ENCODE assay signal across 8 mouse cellular contexts in genomic region chr4:149772394-149772793, GRCm38 (mm10). TPM values are rescaled to one million over a fixed set of nuclear protein-coding genes. Genes with fewer than 3 reads are reported as not detected.
DNase-seq lines count a peak whose midpoint lies in the region; ATAC-seq and TF ChIP-seq lines count a peak whose summit lies in the region.

No protein-coding gene starts in this region.

- no peak for ATAC-seq in heart, embryonic 12.5 days (ENCODE audit: insufficient number of reproducible peaks, low FRiP score)
- ATAC-seq in forebrain, embryonic 11.5 days (replicated peaks; ENCODE audit: low FRiP score) = no peak
- no peak for ATAC-seq in liver, embryonic 13.5 days (ENCODE audit: low read depth)
- ATAC-seq in activated CD4-positive, CD25-positive, alpha-beta regulatory T cell, adult 4 months = no peak

- peaks cover 50% of the 10 kb centered on the region for H3K79me2 ChIP-seq in MEL (ENCODE audit: control insufficient read depth, insufficient read depth, low read length, poor library complexity)

- TF ChIP-seq EP300 in MEL (IDR thresholded peaks at IDR 0.05; ENCODE audit: low read depth in 1 of 2, low read length in 2 of 2) = 0 out of 4 replicates have a peak, but pooled peaks of 1 of the 2 experiments have one; percentile 6

- H3K4me1 ChIP-seq in heart, embryonic 12.5 days (replicated peaks) = peaks cover 11% of the 10 kb centered on the region; the same call in 1 of the 2 replicates
- H3K4me1 ChIP-seq in MEL (ENCODE audit: control insufficient read depth in 1 of 2, insufficient read depth in 2 of 2, low read length in 2 of 2) = peaks cover 12 to 23% of the 10 kb centered on the region in 2 experiments
- H3K4me1 ChIP-seq in forebrain, embryonic 11.5 days (replicated peaks; ENCODE audit: control insufficient read depth, insufficient read depth, low read length) = peaks cover 4% of the 10 kb centered on the region; the same call in 1 of the 2 replicates
- peaks cover 28% of the 10 kb centered on the region for H3K4me1 ChIP-seq in liver, embryonic 13.5 days (replicated peaks)

- no peak overlapping the region for H3K4me3 ChIP-seq in heart, embryonic 12.5 days
- peak overlapping the region; percentile 47 to 94 for H3K4me3 ChIP-seq in MEL (ENCODE audit: control insufficient read depth in 1 of 2, insufficient read depth in 1 of 2, low read depth in 2 of 2, low read length in 2 of 2)
- H3K4me3 ChIP-seq in forebrain, embryonic 11.5 days (ENCODE audit: low read depth, low read length) = no peak overlapping the region
- peak overlapping the region; percentile 69; the same call in 1 of the 2 replicates for H3K4me3 ChIP-seq in liver, embryonic 13.5 days (replicated peaks)

- H3K36me3 ChIP-seq in heart, embryonic 12.5 days = no peaks in the 10 kb centered on the region
- peaks cover 3 to 29% of the 10 kb centered on the region in 2 experiments; a peak in 3 of 4 replicates for H3K36me3 ChIP-seq in MEL (ENCODE audit: control insufficient read depth in 1 of 2, insufficient read depth in 2 of 2, low read length in 2 of 2)
- no peaks in the 10 kb centered on the region for H3K36me3 ChIP-seq in forebrain, embryonic 11.5 days (ENCODE audit: control insufficient read depth, insufficient read depth, low read length)
- no peaks in the 10 kb centered on the region for H3K36me3 ChIP-seq in liver, embryonic 13.5 days

- TF ChIP-seq RAD21 in MEL (IDR thresholded peaks at IDR 0.05; ENCODE audit: low read depth, low read length) = no peak; the same call in 1 of the 2 replicates

- H3K4me2 ChIP-seq in heart, embryonic 12.5 days = no peak overlapping the region
- no peak overlapping the region; the same call in 1 of the 2 replicates for H3K4me2 ChIP-seq in forebrain, embryonic 11.5 days (ENCODE audit: low read depth, low read length, severe bottlenecking)
- peak overlapping the region; percentile 97 for H3K4me2 ChIP-seq in liver, embryonic 13.5 days

- H3K9me3 ChIP-seq in heart, embryonic 12.5 days (replicated peaks) = no peaks in the 10 kb centered on the region
- H3K9me3 ChIP-seq in MEL (replicated peaks; ENCODE audit: insufficient read depth, low read length) = no peaks in the 10 kb centered on the region
- H3K9me3 ChIP-seq in forebrain, embryonic 11.5 days (ENCODE audit: control insufficient read depth, low read length) = no peaks in the 10 kb centered on the region
- no peaks in the 10 kb centered on the region for H3K9me3 ChIP-seq in liver, embryonic 13.5 days (replicated peaks)

- peak; percentile 96 for DNase-seq in heart, adult 11 months
- peak; percentile 54 for DNase-seq in MEL (ENCODE audit: low read depth, low spot score)
- DNase-seq in forebrain, embryonic 11.5 days (ENCODE audit: low spot score) = peak; percentile 69
- no peak for DNase-seq in liver, embryonic 13.5 days
- DNase-seq in spleen, postnatal 4 days (ENCODE audit: low spot score in 2 of 2) = no peak
- no peak for DNase-seq in ovary, postnatal 14 days (ENCODE audit: low spot score)

- no peak overlapping the region for H3K27ac ChIP-seq in heart, embryonic 12.5 days (ENCODE audit: poor library complexity, severe bottlenecking)
- H3K27ac ChIP-seq in MEL (ENCODE audit: control insufficient read depth, low read depth, low read length) = no peak overlapping the region
- H3K27ac ChIP-seq in forebrain, embryonic 11.5 days (ENCODE audit: low read depth, low read length) = no peak overlapping the region
- no peak overlapping the region for H3K27ac ChIP-seq in liver, embryonic 13.5 days

- 40% methylated on average over 2 of the region's 2 CpGs for WGBS in heart, embryonic 12.5 days
- WGBS in forebrain, embryonic 11.5 days = 5% methylated on average over 2 of the region's 2 CpGs
- 43% methylated on average over 2 of the region's 2 CpGs for WGBS in liver, embryonic 13.5 days (ENCODE audit: insufficient replicate concordance)

- TF ChIP-seq CTCF in MEL (IDR thresholded peaks at IDR 0.05 in 2 of 3, conservative IDR thresholded peaks at IDR 0.05 in 1 of 3; ENCODE audit: control insufficient read depth in 1 of 3, insufficient read depth in 1 of 3, low read depth in 2 of 3, low read length in 3 of 3, poor library complexity in 1 of 3, severe bottlenecking in 1 of 3) = peak; percentile 15 to 54 (median 53); a peak in 3 of 6 replicates

- TF ChIP-seq POLR2A in MEL (IDR thresholded peaks at IDR 0.05; ENCODE audit: control insufficient read depth in 1 of 2, insufficient read depth in 1 of 2, low read depth in 1 of 2, low read length in 2 of 2, poor library complexity in 1 of 2) = no peak

- H3K27me3 ChIP-seq in heart, embryonic 12.5 days (replicated peaks) = peaks cover 7% of the 10 kb centered on the region; the same call in 1 of the 2 replicates
- H3K27me3 ChIP-seq in MEL (ENCODE audit: control insufficient read depth in 1 of 2, insufficient read depth in 2 of 2, low read length in 2 of 2) = no peaks in the 10 kb centered on the region
- peaks cover 34% of the 10 kb centered on the region for H3K27me3 ChIP-seq in forebrain, embryonic 11.5 days (ENCODE audit: control insufficient read depth, insufficient read depth, low read length)
- peaks cover 19% of the 10 kb centered on the region for H3K27me3 ChIP-seq in liver, embryonic 13.5 days

- no peak overlapping the region for H3K9ac ChIP-seq in heart, embryonic 12.5 days
- peak overlapping the region; percentile 86 for H3K9ac ChIP-seq in MEL (ENCODE audit: control insufficient read depth, low read depth, low read length, poor library complexity, severe bottlenecking)
- no peak overlapping the region for H3K9ac ChIP-seq in forebrain, embryonic 11.5 days (ENCODE audit: low read length)
- no peak overlapping the region for H3K9ac ChIP-seq in liver, embryonic 13.5 days

TF ChIP-seq in MEL, 35 proteins besides CTCF, POLR2A, EP300 and RAD21:
- TF ChIP-seq HCFC1 (IDR thresholded peaks at IDR 0.05; ENCODE audit: low read depth, low read length) (0 out of 2 replicates have a peak, but pooled peaks have one; percentile 36), KAT2A (conservative IDR thresholded peaks at IDR 0.05; ENCODE audit: low read depth, low read length) (no peak), SMC3 (IDR thresholded peaks at IDR 0.05; ENCODE audit: low read depth, low read length) (peak; percentile 37; the same call in 1 of the 2 replicates), ZKSCAN1 (IDR thresholded peaks at IDR 0.05; ENCODE audit: low read depth, low read length) (no peak), MAX (IDR thresholded peaks at IDR 0.05; ENCODE audit: low read length) (0 out of 2 replicates have a peak, but pooled peaks have one; percentile 23), SIN3A (IDR thresholded peaks at IDR 0.05; ENCODE audit: low read length) (peak; percentile 62; the same call in 1 of the 2 replicates), ZNF384 (IDR thresholded peaks at IDR 0.05; ENCODE audit: low read depth, low read length) (no peak), CHD2 (IDR thresholded peaks at IDR 0.05; ENCODE audit: low read length) (no peak), ZC3H11A (IDR thresholded peaks at IDR 0.05; ENCODE audit: low read depth, low read length) (no peak), ETS1 (IDR thresholded peaks at IDR 0.05; ENCODE audit: low read depth, low read length) (0 out of 2 replicates have a peak, but pooled peaks have one; percentile 8), TBP (IDR thresholded peaks at IDR 0.05; ENCODE audit: low read depth, low read length) (0 out of 2 replicates have a peak, but pooled peaks have one; percentile 5), MXI1 (IDR thresholded peaks at IDR 0.05; ENCODE audit: low read depth, low read length) (peak; percentile 46), CHD1 (IDR thresholded peaks at IDR 0.05; ENCODE audit: low read depth, low read length) (0 out of 2 replicates have a peak, but pooled peaks have one; percentile 52)
TF ChIP-seq in MEL: peak in this region for 8.

RNA-seq across cellular contexts. Expression of gene Slc25a33, which starts 1.7 kb away (rescaled TPM):
- 7.3 and 7.5 TPM in 2 replicates for polyA plus RNA-seq in heart, embryonic 12.5 days (2016; fragmentation: Nextera tagmentation; extraction: Ambion mirVana)
- total RNA-seq in MEL (2012; rRNA removed) = 20.6 and 21.4 TPM in 2 replicates
- polyA plus RNA-seq in MEL (2012; ENCODE audit: insufficient read depth in 1 of 2, insufficient read length in 2 of 2, low read depth in 1 of 2, low replicate concordance in 2 of 2, missing spikeins in 1 of 2) = 100 to 1,000 TPM in 1 of 2 experiments, 10 to 100 TPM in 1; 24.8 to 103 TPM
- polyA plus RNA-seq in forebrain, embryonic 11.5 days (2014; fragmentation: Nextera tagmentation; extraction: Ambion mirVana) = 12.0 and 12.2 TPM in 2 replicates
- polyA plus RNA-seq in liver, embryonic 13.5 days (2015; fragmentation: Nextera tagmentation; extraction: Ambion mirVana) = 13.4 and 14.1 TPM in 2 replicates
- 1 to 10 TPM; 5.2 to 7.7 TPM for polyA plus RNA-seq in activated CD4-positive, CD25-positive, alpha-beta regulatory T cell, adult 4 months (2017; shearing (Covaris generic))

RNA-seq across cellular contexts. Expression of gene Tmem201, which starts 34.5 kb away (rescaled TPM):
- 51.1 and 52.8 TPM in 2 replicates for polyA plus RNA-seq in heart, embryonic 12.5 days (2016; fragmentation: Nextera tagmentation; extraction: Ambion mirVana)
- total RNA-seq in MEL (2012; rRNA removed) = 28.3 and 31.5 TPM in 2 replicates
- polyA plus RNA-seq in MEL (2012; ENCODE audit: insufficient read depth in 1 of 2, insufficient read length in 2 of 2, low read depth in 1 of 2, low replicate concordance in 2 of 2, missing spikeins in 1 of 2) = 10 to 100 TPM in 1 of 2 experiments, not detected in 1; 60.6 TPM
- 25.1 and 26.3 TPM in 2 replicates for polyA plus RNA-seq in forebrain, embryonic 11.5 days (2014; fragmentation: Nextera tagmentation; extraction: Ambion mirVana)
- polyA plus RNA-seq in liver, embryonic 13.5 days (2015; fragmentation: Nextera tagmentation; extraction: Ambion mirVana) = 6.9 and 8.4 TPM in 2 replicates
- polyA plus RNA-seq in activated CD4-positive, CD25-positive, alpha-beta regulatory T cell, adult 4 months (2017; shearing (Covaris generic)) = 1 to 10 TPM; 3.0 to 6.8 TPM

Comparison
In these comparisons a context has a peak if more than half of its experiments do, and no peak if none do; other contexts are left out.
1. DNase-seq: peak in heart, adult 11 months (single experiment), MEL (single experiment) and forebrain, embryonic 11.5 days (single experiment); none in liver, embryonic 13.5 days (single experiment), spleen, postnatal 4 days (0 of 2) and ovary, postnatal 14 days (single experiment).
2. H3K4me3 ChIP-seq: peak in MEL (2 of 2) and liver, embryonic 13.5 days (single experiment); none in heart, embryonic 12.5 days (single experiment) and forebrain, embryonic 11.5 days (single experiment).